Mouse (Mus musculus) skeletal muscle tissue, adult 2 months (tissue): ENCODE data around the gene Hacd2.

Experiments used
- DNase-seq: peaks from one replicate; pipeline ENCODE4 v3.0.0-alpha.2; 2012; ENCODE audit warnings: low read depth, low spot score

Hacd2 gene

GRCm38 (mm10) chr16:35022242-35023137, at the start of gene Hacd2:
Hacd2 (plus strand) TSS chr16:35022428.
- peak; percentile 87 for DNase-seq

DNA sequence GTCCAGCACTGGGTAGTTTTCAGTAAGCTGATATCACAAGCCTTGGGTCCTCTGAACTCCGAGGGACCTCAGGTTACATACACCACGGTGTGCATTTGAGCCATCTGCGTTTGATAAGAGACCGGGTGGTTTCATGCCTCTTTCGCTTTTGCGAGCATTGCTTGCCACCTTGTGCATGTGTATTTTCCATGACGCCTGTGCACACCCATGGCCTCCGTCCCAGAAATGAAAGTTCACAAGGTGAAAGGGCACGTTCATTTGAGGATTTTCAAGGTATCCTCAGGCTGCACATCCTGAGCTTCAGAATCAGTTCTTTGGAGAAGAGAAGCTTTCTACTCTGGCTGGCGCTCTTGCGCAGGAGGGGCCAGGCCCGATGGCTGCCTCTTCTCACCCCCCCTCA, 49.8 kb upstream of the Hacd2 start:
- no peak for DNase-seq

DNA sequence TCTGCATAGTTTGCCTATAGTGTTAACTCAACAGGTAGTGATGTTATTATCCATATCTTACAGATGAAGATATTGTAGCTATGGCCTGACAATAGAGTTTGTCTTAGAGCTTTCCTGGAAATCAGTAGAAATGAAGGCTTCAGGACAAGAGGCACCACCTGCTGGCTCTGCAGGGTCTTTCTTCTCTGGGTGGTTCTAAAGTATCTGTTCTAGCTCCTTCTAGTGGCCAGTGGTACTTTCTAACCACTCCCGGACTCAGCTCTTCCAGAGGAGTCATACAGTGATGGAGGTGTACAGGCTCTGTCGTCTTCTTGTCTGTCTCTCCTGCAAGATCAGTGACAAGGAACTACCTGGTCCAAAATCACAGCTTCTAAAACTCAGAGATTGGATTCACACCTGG, 46.7 kb upstream of the Hacd2 start:
- DNase-seq, result no peak

DNA sequence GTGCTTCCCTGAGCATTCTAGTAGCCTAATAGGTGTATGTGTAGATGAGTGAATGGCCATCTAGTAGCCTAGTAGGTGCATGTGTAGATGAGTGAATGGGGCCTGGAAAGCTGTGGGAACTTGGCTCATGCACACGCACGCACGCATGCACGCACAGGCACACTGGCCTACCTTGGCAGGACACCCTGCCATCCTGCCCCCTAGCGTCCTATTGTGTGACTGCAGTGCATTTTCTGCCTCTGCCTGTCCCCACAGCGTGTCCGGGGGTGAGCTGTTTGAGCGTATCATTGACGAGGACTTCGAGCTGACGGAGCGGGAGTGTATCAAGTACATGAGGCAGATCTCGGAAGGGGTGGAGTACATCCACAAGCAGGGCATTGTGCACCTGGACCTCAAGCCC, 45.6 kb upstream of the Hacd2 start:
- no peak for DNase-seq

- DNase-seq, result no peak
Measured at GRCm38 (mm10) chr16:34978018-34978417, 44.2 kb upstream of the Hacd2 start.

- no peak for DNase-seq
Measured at GRCm38 (mm10) chr16:34981009-34981408, 41.2 kb upstream of the Hacd2 start.

GRCm38 (mm10) chr16:34984203-34985030, 37.8 kb upstream of the Hacd2 start:
- no peak for DNase-seq

DNA sequence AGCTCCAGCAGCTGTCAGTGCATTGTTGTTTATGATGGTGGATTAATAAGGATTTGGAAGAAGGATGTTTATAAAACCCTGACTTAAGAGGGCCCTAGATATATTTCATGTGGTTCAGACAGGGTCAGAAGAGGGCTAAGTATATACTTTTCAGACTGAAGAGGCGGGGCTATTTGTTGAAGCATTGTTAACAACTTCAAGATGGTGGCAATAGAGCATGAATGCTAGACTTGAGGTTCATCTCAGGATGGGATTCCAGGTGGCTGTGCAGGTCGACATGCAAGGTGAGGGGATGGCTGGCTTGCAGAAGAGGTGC, 37.2 kb upstream of the Hacd2 start:
- no peak for DNase-seq

- DNase-seq, result no peak
Measured at GRCm38 (mm10) chr16:34986211-34986825, 35.9 kb upstream of the Hacd2 start.

DNA sequence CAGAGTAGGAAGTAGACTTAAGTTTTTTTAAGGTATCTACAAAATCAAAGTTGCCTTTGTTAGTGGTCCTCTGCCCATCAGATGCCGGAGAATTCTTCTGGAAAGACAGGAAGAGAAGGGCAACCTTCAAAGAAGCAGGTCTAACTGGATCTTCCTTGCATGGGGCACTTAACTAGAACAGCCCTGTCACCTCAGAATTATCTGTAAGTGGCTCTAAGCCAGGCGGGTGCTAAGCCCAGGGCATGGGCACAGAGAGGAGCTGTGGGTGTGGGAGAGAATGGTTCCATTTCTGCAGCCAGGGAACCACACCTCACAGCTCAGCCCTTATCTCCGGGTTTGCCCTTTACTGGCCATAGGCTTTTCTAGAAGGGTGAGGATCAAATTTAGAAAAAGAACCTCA, 30.9 kb upstream of the Hacd2 start:
- DNase-seq, result no peak

DNA sequence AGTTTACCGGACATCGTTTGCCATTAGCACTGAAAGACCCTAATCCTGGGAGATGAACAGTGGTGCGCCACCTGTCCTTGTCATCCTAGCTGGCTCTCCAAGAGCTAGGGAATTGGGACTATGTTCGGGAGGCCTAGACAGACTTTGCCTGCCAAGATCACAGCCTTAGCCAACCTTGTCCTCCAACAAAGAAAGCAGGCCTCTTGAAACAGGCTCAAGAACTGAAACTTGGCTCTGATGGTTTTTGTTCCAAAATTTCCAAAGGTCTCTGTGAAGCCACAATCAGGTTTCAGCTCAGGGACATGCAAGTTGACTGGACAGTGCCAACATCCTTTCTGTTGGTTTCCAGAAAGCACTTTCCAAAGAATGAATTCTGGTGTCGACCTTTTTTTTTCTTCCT, 29.4 kb upstream of the Hacd2 start:
- DNase-seq, result peak; percentile 37

DNA sequence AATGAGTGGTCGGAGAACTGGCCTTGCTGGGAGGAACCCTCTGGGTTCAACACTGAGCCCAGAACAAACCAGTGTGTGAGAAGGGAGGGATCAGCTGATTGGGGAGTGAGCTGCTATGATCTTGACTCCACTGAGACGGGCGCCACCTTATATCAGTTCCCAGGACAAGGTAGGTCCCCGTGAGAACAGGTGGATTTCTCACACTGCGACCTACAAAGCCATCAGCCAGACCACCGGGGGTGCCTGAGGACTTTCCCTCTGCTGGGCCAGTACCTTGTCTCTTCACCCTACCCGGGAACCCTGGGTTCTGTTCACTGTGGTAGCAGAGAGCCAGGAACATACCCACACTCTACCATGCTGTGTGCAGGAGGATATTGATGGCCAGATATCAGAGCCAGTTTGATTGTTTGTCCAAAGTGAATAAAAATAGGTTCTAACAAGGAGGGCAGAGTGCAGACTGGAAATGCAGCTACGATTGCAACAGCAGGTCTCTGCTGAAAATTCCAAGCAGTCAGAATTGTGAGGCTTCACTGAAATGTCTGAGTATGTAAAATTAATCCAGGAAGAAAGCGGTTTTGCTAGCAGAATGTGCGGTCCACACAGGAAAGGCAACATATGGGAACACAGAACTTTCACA, 28.4 kb upstream of the Hacd2 start:
- no peak for DNase-seq

- no peak for DNase-seq
Measured at GRCm38 (mm10) chr16:34994641-34995141, 27.5 kb upstream of the Hacd2 start.

- peak; percentile 85 for DNase-seq
Measured at GRCm38 (mm10) chr16:34996133-34996532, 26.1 kb upstream of the Hacd2 start.

DNA sequence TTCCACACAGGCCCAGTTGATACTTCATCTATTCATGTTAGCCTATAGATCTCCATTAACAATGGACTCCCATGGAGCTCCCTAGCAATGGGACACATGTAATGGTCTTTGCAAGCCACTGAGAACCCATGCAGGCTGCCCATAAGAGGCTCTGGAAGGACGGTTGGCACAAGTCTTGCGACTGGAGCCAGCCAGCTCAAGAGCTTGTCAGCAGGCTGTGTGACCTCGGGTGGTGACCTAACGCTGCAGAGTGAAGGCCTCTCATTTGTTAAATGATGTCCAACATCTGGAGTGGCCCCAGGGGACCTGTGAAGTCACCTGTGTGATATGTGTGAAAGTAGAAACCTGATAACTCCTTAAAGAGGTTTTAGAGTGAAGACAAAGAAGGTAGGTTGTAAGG, 25.2 kb upstream of the Hacd2 start:
- DNase-seq, result no peak

GRCm38 (mm10) chr16:34997576-34997975, 24.7 kb upstream of the Hacd2 start:
- no peak for DNase-seq

DNA sequence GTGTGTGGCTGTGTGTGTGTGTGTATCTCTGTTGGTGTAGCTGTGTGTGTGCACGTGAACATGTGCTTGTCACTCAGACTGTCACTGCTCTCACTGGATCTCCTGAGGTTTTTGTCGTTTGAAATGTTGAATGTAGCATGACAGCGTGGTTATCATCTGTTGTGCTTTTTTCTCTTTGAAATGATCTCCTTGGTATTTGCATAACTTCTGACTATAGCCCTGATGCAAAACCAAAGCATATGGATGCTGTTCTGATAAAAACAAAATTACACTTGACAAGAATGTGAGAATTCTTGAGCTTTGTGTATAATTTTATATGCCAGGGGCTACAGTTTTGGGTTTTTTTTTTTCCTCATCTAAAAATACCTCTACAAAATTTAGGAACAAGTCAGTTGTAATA, 23.2 kb upstream of the Hacd2 start:
- DNase-seq, result no peak

DNA sequence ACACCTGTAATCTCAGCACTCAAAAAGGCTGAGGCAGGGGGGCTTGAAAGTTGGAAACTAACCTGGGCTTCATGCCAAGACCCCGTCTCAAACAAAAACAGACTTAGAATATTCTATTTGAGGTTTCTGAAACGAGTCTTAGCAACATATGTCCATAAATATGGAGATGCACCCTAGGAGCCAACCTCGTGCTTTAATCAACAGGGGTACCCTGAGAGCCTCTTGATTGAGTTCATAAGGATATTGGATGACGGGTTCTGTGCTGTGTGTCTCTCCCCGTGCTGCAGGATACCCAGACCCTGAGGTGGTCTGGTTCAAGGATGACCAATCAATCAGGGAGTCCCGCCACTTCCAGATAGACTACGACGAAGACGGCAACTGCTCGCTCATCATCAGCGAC, 22.2 kb upstream of the Hacd2 start:
- no peak for DNase-seq

GRCm38 (mm10) chr16:35000923-35001560, 21.2 kb upstream of the Hacd2 start:
- DNase-seq, result no peak

DNA sequence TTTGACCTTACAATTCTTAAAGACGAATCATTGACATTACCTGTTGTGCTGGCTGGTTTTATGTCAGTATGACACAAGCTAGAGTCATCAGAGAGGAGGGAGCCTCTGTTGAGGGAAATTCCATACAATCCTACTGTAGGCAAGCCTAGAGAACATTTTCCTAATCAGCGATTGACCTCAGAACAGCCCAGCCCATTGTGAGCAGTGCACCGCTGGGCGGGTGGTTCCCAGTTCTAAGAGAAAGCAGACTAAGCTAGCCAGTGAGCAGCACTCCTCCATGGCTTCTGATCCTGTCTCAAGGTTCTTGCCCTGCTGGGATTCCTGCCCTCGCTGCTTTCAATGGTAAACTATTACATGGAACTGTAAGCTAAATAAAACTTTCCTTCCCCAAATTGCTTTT, 17.9 kb upstream of the Hacd2 start:
- no peak for DNase-seq

GRCm38 (mm10) chr16:35004756-35005155, 17.5 kb upstream of the Hacd2 start:
- DNase-seq, result no peak
